Mouse (Mus musculus) adrenal gland, adult 18-20 months (tissue): ENCODE measurements around the gene Tsga8. TPM values are rescaled to one million over a fixed set of nuclear protein-coding genes. Genes with fewer than 3 reads are reported as not detected.

Experiments used
- DNase-seq, 2 experiments: peaks; one replicate each; pipeline ENCODE4 v3.0.0; 2021 to 2022; ENCODE audit warnings: low spot score in 2 of 2
- long read RNA-seq, 2 experiments: library from polyadenylated mRNA; stranded (forward); transcript quantifications; one replicate each; pipeline ENCODE4 v2.0.0; 2021
- total RNA-seq, 2 experiments: library from RNA; stranded (reverse); gene quantifications; 1 replicate in 1 of 2; 2 replicates in 1 of 2; pipeline ENCODE4 v1.2.3; 2021

Tsga8 gene
- total RNA-seq: not detected
- long read RNA-seq, experiment 1: 0 reads
- long read RNA-seq, experiment 2: 0 reads

DNA sequence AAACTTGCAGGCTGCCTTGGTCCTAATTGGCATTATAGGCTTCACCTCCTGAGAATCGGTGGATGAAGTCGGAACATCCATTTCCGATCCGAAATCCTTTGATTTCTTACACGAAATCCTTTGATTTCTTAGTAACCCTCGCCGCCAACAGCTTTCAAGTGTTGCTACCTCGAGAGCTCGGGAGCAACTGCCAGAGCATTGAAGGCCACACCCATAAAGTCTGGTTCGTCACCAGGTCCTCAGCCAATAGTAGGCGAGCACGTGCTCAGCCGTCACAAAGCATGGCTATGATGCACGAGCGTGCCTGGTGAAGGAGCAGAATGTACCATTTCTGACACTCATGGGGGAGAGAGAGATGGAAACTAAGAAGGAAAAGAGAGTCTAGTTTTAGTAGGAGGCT lies at the start of gene Tsga8:
Gene Tsga8 (minus strand): TSS at position 327 of the 400 bp plus-strand sequence.
- no peak for DNase-seq
